Mouse (Mus musculus) colon, adult 2 months (tissue): Measurements from ENCODE around the gene Vwf. TPM values are rescaled to one million over a fixed set of nuclear protein-coding genes. Genes with fewer than 3 reads are reported as not detected.

Experiments
- polyA plus RNA-seq: library from polyadenylated mRNA; depleted of rRNA; stranded (reverse); fragments of >200 nt; gene quantifications from 2 replicates; pipeline ENCODE4 v1.2.3, GENCODE M21; 2012; rRNA removed

Gene Vwf
- polyA plus RNA-seq: 36.1 and 39.6 TPM in 2 replicates

GRCm38 (mm10) chr6:125546474-125546873 is at the start of gene Vwf:
TSS of gene Vwf (plus strand) at chr6:125546774.

DNA sequence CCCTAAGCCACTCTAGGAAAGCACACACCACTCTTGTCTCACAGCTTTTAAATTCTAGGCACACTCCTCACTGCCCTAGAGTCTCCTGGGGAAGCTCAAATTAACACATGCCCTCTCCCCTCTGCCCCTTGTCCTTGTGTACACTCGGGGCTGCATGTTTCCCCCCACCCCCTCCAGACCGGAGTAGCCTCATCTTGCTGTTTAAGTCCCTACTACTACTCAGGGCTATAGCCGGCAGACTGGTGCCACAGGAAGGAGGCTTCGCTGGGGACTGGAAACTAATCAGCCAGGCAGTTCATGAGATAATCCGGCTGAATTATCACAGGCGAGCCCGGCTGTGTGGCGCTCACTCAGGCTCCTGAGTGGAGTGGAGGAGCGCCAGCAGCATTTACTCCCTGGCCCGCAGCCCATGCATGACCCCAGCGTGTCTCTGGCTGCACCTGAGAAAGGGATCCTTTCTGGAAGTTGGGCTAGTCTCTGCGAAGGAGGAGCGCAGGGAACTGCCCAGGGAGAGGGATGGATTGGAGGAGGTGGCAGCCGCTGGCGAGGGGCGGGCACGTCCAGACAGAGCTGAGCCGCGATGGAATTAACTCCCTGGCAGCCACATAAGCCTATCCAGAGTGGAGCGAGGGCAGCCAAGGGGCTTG is 143.6 kb downstream of the Vwf start, which contains the start of gene Ano2:
Ano2 (plus strand) TSS at position 363 of the 647 bp plus-strand sequence.

Other genes starting within 250 kb of the Vwf start
- 159 and 160 TPM in 2 replicates for gene Ltbr, start 232.9 kb upstream of the Vwf start, polyA plus RNA-seq
- gene Scnn1a, start 226.1 kb upstream of the Vwf start, polyA plus RNA-seq: 112 and 130 TPM in 2 replicates
- 99.3 and 119 TPM in 2 replicates for gene Tnfrsf1a, start 197.4 kb upstream of the Vwf start, polyA plus RNA-seq
- 17.0 and 18.3 TPM in 2 replicates for gene Plekhg6, start 166.0 kb upstream of the Vwf start, polyA plus RNA-seq
- gene Cd9, start 52.0 kb upstream of the Vwf start, polyA plus RNA-seq: 342 and 371 TPM in 2 replicates
- gene Ano2, start 143.6 kb downstream of the Vwf start, polyA plus RNA-seq: 0.56 and 0.57 TPM in 2 replicates